Mouse (Mus musculus): ENCODE data around the gene Rfx8.

DNA sequence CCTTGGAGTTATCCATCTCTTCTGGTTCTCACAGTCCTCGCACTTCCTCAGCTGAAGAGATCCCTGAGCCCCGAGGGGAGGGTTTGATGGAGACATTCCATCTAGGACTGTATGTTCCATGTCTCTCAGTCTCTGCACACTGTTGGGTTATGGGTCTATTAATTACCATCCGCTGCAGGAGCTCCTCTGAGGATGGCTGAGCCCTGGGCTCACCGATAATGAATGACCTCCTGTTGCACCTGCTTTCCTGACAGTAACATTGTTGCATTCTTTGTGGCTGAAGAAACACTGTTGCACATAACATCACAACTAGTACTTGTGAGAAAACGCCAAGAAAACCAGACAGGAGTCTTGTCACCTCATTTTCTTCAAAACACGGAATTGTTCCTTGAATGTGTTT lies 27.9 kb upstream of the Rfx8 start:
- TF ChIP-seq EP300 (IDR thresholded peaks at IDR 0.05; ENCODE audit: low read depth in 1 of 2, low read length in 2 of 2) (no peak), CTCF (IDR thresholded peaks at IDR 0.05 in 2 of 3, conservative IDR thresholded peaks at IDR 0.05 in 1 of 3; ENCODE audit: control insufficient read depth in 1 of 3, insufficient read depth in 1 of 3, low read depth in 2 of 3, low read length in 3 of 3, poor library complexity in 1 of 3, severe bottlenecking in 1 of 3) (no peak), ELF1 (IDR thresholded peaks at IDR 0.05; ENCODE audit: low read depth, low read length) (no peak), RCOR1 (IDR thresholded peaks at IDR 0.05; ENCODE audit: low read depth, low read length) (no peak), GATA1 (IDR thresholded peaks at IDR 0.05; ENCODE audit: low read depth, low read length) (no peak), ZNF384 (IDR thresholded peaks at IDR 0.05; ENCODE audit: low read depth, low read length) (no peak), MAX (IDR thresholded peaks at IDR 0.05; ENCODE audit: low read length) (no peak), MAZ (IDR thresholded peaks at IDR 0.05; ENCODE audit: low read depth, low read length) (no peak), KAT2A (conservative IDR thresholded peaks at IDR 0.05; ENCODE audit: low read depth, low read length) (no peak), POLR2A (IDR thresholded peaks at IDR 0.05; ENCODE audit: control insufficient read depth in 1 of 2, insufficient read depth in 1 of 2, low read depth in 1 of 2, low read length in 2 of 2, poor library complexity in 1 of 2) (no peak), TCF12 (IDR thresholded peaks at IDR 0.05; ENCODE audit: low read depth, low read length) (no peak)
